Mouse (Mus musculus): ENCODE results near the gene Lsm4. TPM values are rescaled to one million over a fixed set of nuclear protein-coding genes. Genes with fewer than 3 reads are reported as not detected.

Lsm4 gene
- polyA plus RNA-seq, 1 experiment from 2014 or later, result 301 TPM

GRCm38 (mm10) chr8:70635527-70635926 is 37.5 kb upstream of the Lsm4 start:
- H3K4me2 ChIP-seq, result no peak overlapping the region
- ATAC-seq (ENCODE audit: insufficient number of reproducible peaks, low FRiP score), result no peak
- no peak overlapping the region for H3K27ac ChIP-seq (ENCODE audit: poor library complexity, severe bottlenecking)
- H3K27me3 ChIP-seq (replicated peaks), result peaks cover 14% of the 10 kb centered on the region; the same call in 1 of the 2 replicates
- H3K9ac ChIP-seq, result no peak overlapping the region
- H3K4me1 ChIP-seq (replicated peaks), result peaks cover 50% of the 10 kb centered on the region
- no peaks in the 10 kb centered on the region for H3K36me3 ChIP-seq
- H3K9me3 ChIP-seq (replicated peaks), result no peaks in the 10 kb centered on the region
- no peak overlapping the region for H3K4me3 ChIP-seq
- WGBS, result 66% methylated on average over 6 of the region's 6 CpGs

- Histone ChIP-seq H3K9ac (no peak overlapping the region), H3K4me1 (replicated peaks) (peaks cover 37% of the 10 kb centered on the region), H3K36me3 (no peaks in the 10 kb centered on the region), H3K4me2 (no peak overlapping the region), H3K4me3 (no peak overlapping the region), H3K27me3 (replicated peaks) (peaks cover 5% of the 10 kb centered on the region; the same call in 1 of the 2 replicates), H3K27ac (ENCODE audit: poor library complexity, severe bottlenecking) (no peak overlapping the region), H3K9me3 (replicated peaks) (no peaks in the 10 kb centered on the region)
- 62% methylated on average over 8 of the region's 8 CpGs for WGBS
- no peak for ATAC-seq (ENCODE audit: insufficient number of reproducible peaks, low FRiP score)
Measured at GRCm38 (mm10) chr8:70636838-70637237, 36.2 kb upstream of the Lsm4 start.

- no peak overlapping the region for H3K9ac ChIP-seq
- no peak overlapping the region for H3K4me2 ChIP-seq
- 50% methylated on average over 9 of the region's 9 CpGs for WGBS
- H3K4me3 ChIP-seq, result no peak overlapping the region
- H3K36me3 ChIP-seq, result no peaks in the 10 kb centered on the region
- peak overlapping the region; percentile 19; the same call in 1 of the 2 replicates for H3K27ac ChIP-seq (ENCODE audit: poor library complexity, severe bottlenecking)
- H3K4me1 ChIP-seq (replicated peaks), result peaks cover 29% of the 10 kb centered on the region
- H3K27me3 ChIP-seq (replicated peaks), result no peaks in the 10 kb centered on the region
- no peak for ATAC-seq (ENCODE audit: insufficient number of reproducible peaks, low FRiP score)
- no peaks in the 10 kb centered on the region for H3K9me3 ChIP-seq (replicated peaks)
Measured at GRCm38 (mm10) chr8:70638752-70639151, 34.3 kb upstream of the Lsm4 start.

- H3K36me3 ChIP-seq, result no peaks in the 10 kb centered on the region
- no peak overlapping the region for H3K27ac ChIP-seq (ENCODE audit: poor library complexity, severe bottlenecking)
- H3K4me3 ChIP-seq, result no peak overlapping the region
- no peaks in the 10 kb centered on the region for H3K27me3 ChIP-seq (replicated peaks)
- H3K9me3 ChIP-seq (replicated peaks), result no peaks in the 10 kb centered on the region
- H3K4me2 ChIP-seq, result no peak overlapping the region
- H3K9ac ChIP-seq, result no peak overlapping the region
- no peak for ATAC-seq (ENCODE audit: insufficient number of reproducible peaks, low FRiP score)
- 56% methylated on average over 3 of the region's 3 CpGs for WGBS
- peaks cover 32% of the 10 kb centered on the region for H3K4me1 ChIP-seq (replicated peaks)
Measured at GRCm38 (mm10) chr8:70643019-70643418, 30.0 kb upstream of the Lsm4 start.

- peaks cover 35% of the 10 kb centered on the region for H3K4me1 ChIP-seq (replicated peaks)
- H3K4me3 ChIP-seq, result no peak overlapping the region
- no peak overlapping the region for H3K9ac ChIP-seq
- H3K27me3 ChIP-seq (replicated peaks), result no peaks in the 10 kb centered on the region
- no peaks in the 10 kb centered on the region for H3K9me3 ChIP-seq (replicated peaks)
- H3K36me3 ChIP-seq, result no peaks in the 10 kb centered on the region
- 73% methylated on average over 2 of the region's 2 CpGs for WGBS
- no peak for ATAC-seq (ENCODE audit: insufficient number of reproducible peaks, low FRiP score)
- no peak overlapping the region for H3K4me2 ChIP-seq
- no peak overlapping the region for H3K27ac ChIP-seq (ENCODE audit: poor library complexity, severe bottlenecking)
Measured at GRCm38 (mm10) chr8:70644065-70644464, 29.0 kb upstream of the Lsm4 start.

- H3K27me3 ChIP-seq (replicated peaks), result no peaks in the 10 kb centered on the region
- ATAC-seq (ENCODE audit: insufficient number of reproducible peaks, low FRiP score), result no peak
- no peak overlapping the region for H3K4me3 ChIP-seq
- no peaks in the 10 kb centered on the region for H3K9me3 ChIP-seq (replicated peaks)
- no peak overlapping the region for H3K27ac ChIP-seq (ENCODE audit: poor library complexity, severe bottlenecking)
- peaks cover 49% of the 10 kb centered on the region for H3K4me1 ChIP-seq (replicated peaks)
- no peak overlapping the region for H3K4me2 ChIP-seq
- H3K9ac ChIP-seq, result no peak overlapping the region
- peaks cover 9% of the 10 kb centered on the region for H3K36me3 ChIP-seq
- 66% methylated on average over 17 of the region's 17 CpGs for WGBS
Measured at GRCm38 (mm10) chr8:70645501-70646224, 27.4 kb upstream of the Lsm4 start.

- Histone ChIP-seq H3K4me2 (no peak overlapping the region), H3K4me3 (no peak overlapping the region), H3K4me1 (replicated peaks) (peaks cover 49% of the 10 kb centered on the region), H3K27ac (ENCODE audit: poor library complexity, severe bottlenecking) (no peak overlapping the region), H3K9ac (no peak overlapping the region), H3K36me3 (peaks cover 16% of the 10 kb centered on the region), H3K9me3 (replicated peaks) (no peaks in the 10 kb centered on the region), H3K27me3 (replicated peaks) (no peaks in the 10 kb centered on the region)
- 61% methylated on average over 6 of the region's 6 CpGs for WGBS
- ATAC-seq (ENCODE audit: insufficient number of reproducible peaks, low FRiP score), result no peak
Measured at GRCm38 (mm10) chr8:70646369-70646768, 26.7 kb upstream of the Lsm4 start.

GRCm38 (mm10) chr8:70646775-70647174 is 26.3 kb upstream of the Lsm4 start:
- H3K4me3 ChIP-seq, result no peak overlapping the region
- peak overlapping the region; percentile 87 for H3K27ac ChIP-seq (ENCODE audit: poor library complexity, severe bottlenecking)
- no peaks in the 10 kb centered on the region for H3K27me3 ChIP-seq (replicated peaks)
- no peaks in the 10 kb centered on the region for H3K9me3 ChIP-seq (replicated peaks)
- H3K4me1 ChIP-seq (replicated peaks), result peaks cover 49% of the 10 kb centered on the region
- H3K9ac ChIP-seq, result no peak overlapping the region
- no peak for ATAC-seq (ENCODE audit: insufficient number of reproducible peaks, low FRiP score)
- peaks cover 20% of the 10 kb centered on the region for H3K36me3 ChIP-seq
- no peak overlapping the region for H3K4me2 ChIP-seq

- H3K27me3 ChIP-seq (replicated peaks), result no peaks in the 10 kb centered on the region
- ATAC-seq (ENCODE audit: insufficient number of reproducible peaks, low FRiP score), result peak; percentile 54
- WGBS, result 54% methylated on average over 8 of the region's 8 CpGs
- no peaks in the 10 kb centered on the region for H3K9me3 ChIP-seq (replicated peaks)
- peak overlapping the region; percentile 21; the same call in 1 of the 2 replicates for H3K9ac ChIP-seq
- no peak overlapping the region for H3K4me3 ChIP-seq
- peaks cover 49% of the 10 kb centered on the region for H3K4me1 ChIP-seq (replicated peaks)
- peak overlapping the region; percentile 1; the same call in 1 of the 2 replicates for H3K4me2 ChIP-seq
- H3K36me3 ChIP-seq, result peaks cover 28% of the 10 kb centered on the region
- H3K27ac ChIP-seq (ENCODE audit: poor library complexity, severe bottlenecking), result peak overlapping the region; percentile 87
Measured at GRCm38 (mm10) chr8:70647343-70648163, 25.5 kb upstream of the Lsm4 start.

- Histone ChIP-seq H3K9ac (no peak overlapping the region), H3K9me3 (replicated peaks) (no peaks in the 10 kb centered on the region), H3K27ac (ENCODE audit: poor library complexity, severe bottlenecking) (peak overlapping the region; percentile 87), H3K4me2 (no peak overlapping the region), H3K27me3 (replicated peaks) (no peaks in the 10 kb centered on the region), H3K4me1 (replicated peaks) (peaks cover 49% of the 10 kb centered on the region), H3K36me3 (peaks cover 32% of the 10 kb centered on the region), H3K4me3 (no peak overlapping the region)
- no peak for ATAC-seq (ENCODE audit: insufficient number of reproducible peaks, low FRiP score)
- 32% methylated on average over 1 of the region's 1 CpGs for WGBS
Measured at GRCm38 (mm10) chr8:70648164-70648442, 24.9 kb upstream of the Lsm4 start.

GRCm38 (mm10) chr8:70648921-70649320 is 24.1 kb upstream of the Lsm4 start:
- Histone ChIP-seq H3K27ac (ENCODE audit: poor library complexity, severe bottlenecking) (peak overlapping the region; percentile 85), H3K27me3 (replicated peaks) (no peaks in the 10 kb centered on the region), H3K4me3 (no peak overlapping the region), H3K4me2 (no peak overlapping the region), H3K4me1 (replicated peaks) (peaks cover 49% of the 10 kb centered on the region), H3K9me3 (replicated peaks) (no peaks in the 10 kb centered on the region), H3K9ac (peak overlapping the region; percentile 6; the same call in 1 of the 2 replicates), H3K36me3 (peaks cover 36% of the 10 kb centered on the region)
- WGBS, result 57% methylated on average over 3 of the region's 3 CpGs
- no peak; the same call in 1 of the 2 replicates for ATAC-seq (ENCODE audit: insufficient number of reproducible peaks, low FRiP score)
